Mouse (Mus musculus) kidney, embryonic 15.5 days (tissue): Measurements from ENCODE around the gene Ksr1. TPM values are rescaled to one million over a fixed set of nuclear protein-coding genes. Genes with fewer than 3 reads are reported as not detected.

Source experiments
- ATAC-seq: fragments of 200-750 bp; cut with Nextera tagmentation; replicated peaks from 2 replicates; pipeline ENCODE4 v1.8.0; 2017; ENCODE audit warnings: moderate TSS enrichment; ENCODE audit not compliant: low FRiP score
- H3K27ac ChIP-seq: fragments of 300-500 bp; sonication (generic); 2 replicates; pipeline ENCODE4 v1.5.1; 2015; ENCODE audit warnings: mild to moderate bottlenecking, inconsistent platforms
- H3K27me3 ChIP-seq: fragments of 300-500 bp; sonication (generic); 2 replicates; pipeline ENCODE4 v1.6.1; 2015; ENCODE audit warnings: inconsistent platforms
- H3K36me3 ChIP-seq: fragments of 300-500 bp; sonication (generic); 2 replicates; pipeline ENCODE4 v1.6.1; 2015; ENCODE audit warnings: inconsistent platforms
- H3K4me1 ChIP-seq: fragments of 300-500 bp; sonication (generic); 2 replicates; pipeline ENCODE4 v1.6.1; 2015; ENCODE audit warnings: inconsistent platforms
- H3K4me2 ChIP-seq: fragments of 300-500 bp; sonication (generic); 2 replicates; pipeline ENCODE4 v1.6.1; 2015; ENCODE audit warnings: moderate library complexity, mild to moderate bottlenecking, inconsistent platforms
- H3K4me3 ChIP-seq: fragments of 300-500 bp; sonication (generic); replicated peaks from 2 replicates; pipeline ENCODE4 v1.5.1; 2015; ENCODE audit warnings: mild to moderate bottlenecking, inconsistent platforms
- H3K9ac ChIP-seq: fragments of 300-500 bp; sonication (generic); 2 replicates; pipeline ENCODE4 v1.6.1; 2015; ENCODE audit warnings: mild to moderate bottlenecking, inconsistent platforms
- H3K9me3 ChIP-seq: fragments of 300-500 bp; sonication (generic); replicated peaks from 2 replicates; pipeline ENCODE4 v1.6.1; 2016; ENCODE audit warnings: inconsistent platforms
- WGBS: fragments of 180-500 bp; shearing (Covaris S2); methylation state at CpG from one replicate; pipeline ENCODE4 v1.1.7; 2015; ENCODE audit warnings: mixed read lengths; 5-methylcytosine and 5-hydroxymethylcytosine counted together
- polyA plus RNA-seq: library from polyadenylated mRNA; unstranded; fragments of >200 nt; fragmentation: Nextera tagmentation; extraction: Ambion mirVana; gene quantifications from 2 replicates; pipeline ENCODE4 v1.2.1, GENCODE M21; 2015

Gene Ksr1
- polyA plus RNA-seq: 2.6 and 3.3 TPM in 2 replicates

DNA sequence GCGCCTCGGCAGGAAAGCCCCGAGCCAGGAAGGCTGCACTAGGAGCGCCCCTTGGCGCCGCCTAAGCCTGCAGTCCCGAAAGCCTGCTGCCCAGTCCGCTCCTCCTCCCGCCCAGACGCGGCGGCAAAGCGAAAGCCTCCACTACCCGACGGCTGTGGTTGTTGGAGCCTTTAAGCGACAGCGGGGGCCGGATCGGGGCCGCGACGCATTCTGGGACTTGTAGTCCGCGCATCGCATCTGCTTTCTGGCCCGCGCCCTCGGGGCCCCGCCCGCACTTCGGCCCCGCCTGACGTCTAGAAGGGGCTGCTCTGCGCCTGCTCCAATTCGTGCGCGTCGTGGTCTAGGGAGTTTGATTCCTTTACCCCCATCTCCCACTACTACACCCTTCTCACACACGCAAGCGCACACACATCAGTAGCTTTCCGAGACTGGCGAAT is at the start of gene Ksr1:
Gene Ksr1, minus strand, starts transcription at position 77 of the 437 bp plus-strand sequence.
- H3K27ac ChIP-seq: peak within 1 kb of the TSS; percentile 90
- under 1% methylated on average over 42 of the region's 42 CpGs for WGBS
- H3K4me1 ChIP-seq: peaks cover 34% of the 10 kb centered on the region
- H3K27me3 ChIP-seq: no peaks in the 10 kb centered on the region
- ATAC-seq: peak; percentile 96
- H3K4me2 ChIP-seq: peak within 1 kb of the TSS; percentile 72
- peak within 1 kb of the TSS; percentile 75 for H3K9ac ChIP-seq
- no peaks in the 10 kb centered on the region for H3K36me3 ChIP-seq
- no peaks in the 10 kb centered on the region for H3K9me3 ChIP-seq
- H3K4me3 ChIP-seq: peak within 1 kb of the TSS; percentile 72

DNA sequence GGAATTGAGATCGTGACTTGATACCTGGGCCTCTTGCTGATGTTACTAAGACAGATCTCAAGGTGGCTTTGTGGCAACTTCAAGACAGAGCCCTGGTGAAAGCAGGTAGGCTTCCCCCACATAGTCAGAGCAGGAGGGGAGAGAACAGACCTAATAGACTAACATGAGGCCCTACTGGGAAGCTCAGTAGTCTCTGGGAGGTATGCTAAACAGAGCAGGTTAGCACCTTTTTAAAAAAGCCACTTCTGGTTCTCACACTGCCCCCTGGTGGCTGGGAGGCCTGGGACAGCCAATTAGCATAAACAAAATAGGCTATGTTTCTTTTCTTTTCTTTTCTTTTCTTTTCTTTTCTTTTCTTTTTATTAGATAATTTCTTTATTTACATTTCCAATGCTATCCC is 46.0 kb upstream of the Ksr1 start:
- WGBS: 91% methylated on average over 1 of the region's 1 CpGs
- H3K27ac ChIP-seq: no peak overlapping the region
- H3K9me3 ChIP-seq: no peaks in the 10 kb centered on the region
- H3K27me3 ChIP-seq: no peaks in the 10 kb centered on the region
- H3K9ac ChIP-seq: no peak overlapping the region
- no peaks in the 10 kb centered on the region for H3K36me3 ChIP-seq
- no peak overlapping the region for H3K4me2 ChIP-seq
- ATAC-seq: no peak
- no peak overlapping the region for H3K4me3 ChIP-seq
- H3K4me1 ChIP-seq: peaks cover 9% of the 10 kb centered on the region; the same call in 1 of the 2 replicates

DNA sequence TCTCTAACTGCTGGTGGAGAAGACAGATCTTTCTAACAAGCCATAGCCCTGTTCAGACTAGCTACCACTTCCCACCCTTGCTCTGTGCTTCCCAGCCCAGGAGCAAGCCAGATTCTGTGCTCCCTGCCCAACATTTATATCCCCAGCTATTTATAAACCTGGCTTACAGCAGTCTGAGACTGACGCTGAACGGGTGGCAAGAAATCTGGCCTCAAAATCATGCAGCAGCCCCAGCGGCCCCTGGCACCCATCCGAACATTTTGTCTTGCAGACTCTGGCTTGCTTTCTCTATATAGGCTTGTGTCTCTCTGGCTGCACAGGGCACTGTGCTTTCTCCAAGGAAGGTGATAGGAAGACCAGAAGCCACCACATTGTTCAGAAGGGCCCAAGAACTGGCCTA is 45.0 kb upstream of the Ksr1 start:
- Histone ChIP-seq H3K4me3 (no peak overlapping the region), H3K4me2 (no peak overlapping the region), H3K4me1 (no peaks in the 10 kb centered on the region), H3K36me3 (no peaks in the 10 kb centered on the region), H3K9me3 (no peaks in the 10 kb centered on the region), H3K27ac (no peak overlapping the region), H3K27me3 (no peaks in the 10 kb centered on the region), H3K9ac (no peak overlapping the region)
- ATAC-seq: no peak
- 83% methylated on average over 4 of the region's 4 CpGs for WGBS

DNA sequence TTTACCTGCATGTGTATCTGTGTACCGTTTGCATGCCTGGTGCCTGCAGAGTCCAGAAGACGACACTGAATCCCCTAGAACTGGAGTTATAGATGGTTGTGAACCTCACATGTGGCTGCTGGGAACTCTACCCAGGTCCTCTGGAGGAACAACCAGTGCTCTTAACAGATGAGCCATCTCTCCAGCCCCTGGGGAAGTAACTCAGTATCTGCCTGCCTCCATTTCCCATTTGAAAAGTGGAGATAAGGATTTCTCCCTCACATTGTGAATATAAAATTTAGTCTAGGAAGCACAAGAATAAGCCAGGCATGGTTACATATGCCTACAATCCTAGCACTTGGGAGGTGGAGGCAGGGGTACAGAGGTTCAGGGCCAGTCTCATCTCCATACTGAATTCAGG is 44.0 kb upstream of the Ksr1 start:
- no peak overlapping the region for H3K4me3 ChIP-seq
- WGBS: 89% methylated on average over 2 of the region's 2 CpGs
- ATAC-seq: no peak

DNA sequence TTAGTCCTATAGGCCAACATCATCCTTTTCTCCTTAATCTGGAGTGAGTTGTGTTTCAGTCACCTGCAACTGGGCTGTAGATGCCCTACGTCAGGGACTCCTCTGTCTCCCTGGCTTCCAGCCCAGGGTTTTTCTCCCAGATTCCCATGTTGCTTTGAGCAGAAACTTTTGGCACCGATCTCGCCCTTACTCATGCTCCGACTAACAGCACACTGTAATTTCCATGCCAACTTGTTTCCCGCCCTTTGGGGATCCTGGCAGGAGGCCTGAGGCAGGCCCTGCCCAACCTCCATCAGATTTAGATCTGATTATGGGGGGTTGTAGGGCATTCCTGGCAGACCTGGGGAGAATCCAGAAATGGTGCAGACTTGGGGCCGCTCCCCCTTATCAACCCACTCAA is 42.0 kb upstream of the Ksr1 start:
- no peaks in the 10 kb centered on the region for H3K27me3 ChIP-seq
- no peaks in the 10 kb centered on the region for H3K36me3 ChIP-seq
- no peaks in the 10 kb centered on the region for H3K4me1 ChIP-seq
- no peak overlapping the region for H3K27ac ChIP-seq
- no peak overlapping the region for H3K4me2 ChIP-seq
- H3K4me3 ChIP-seq: no peak overlapping the region
- no peak for ATAC-seq
- H3K9me3 ChIP-seq: no peaks in the 10 kb centered on the region
- H3K9ac ChIP-seq: no peak overlapping the region
- 75% methylated on average over 6 of the region's 6 CpGs for WGBS

More for the DNA sequence above, 44.0 kb upstream of the Ksr1 start:
- Histone ChIP-seq H3K9me3 (no peaks in the 10 kb centered on the region), H3K27me3 (no peaks in the 10 kb centered on the region), H3K36me3 (no peaks in the 10 kb centered on the region), H3K9ac (no peak overlapping the region), H3K27ac (no peak overlapping the region), H3K4me2 (no peak overlapping the region), H3K4me1 (no peaks in the 10 kb centered on the region)

DNA sequence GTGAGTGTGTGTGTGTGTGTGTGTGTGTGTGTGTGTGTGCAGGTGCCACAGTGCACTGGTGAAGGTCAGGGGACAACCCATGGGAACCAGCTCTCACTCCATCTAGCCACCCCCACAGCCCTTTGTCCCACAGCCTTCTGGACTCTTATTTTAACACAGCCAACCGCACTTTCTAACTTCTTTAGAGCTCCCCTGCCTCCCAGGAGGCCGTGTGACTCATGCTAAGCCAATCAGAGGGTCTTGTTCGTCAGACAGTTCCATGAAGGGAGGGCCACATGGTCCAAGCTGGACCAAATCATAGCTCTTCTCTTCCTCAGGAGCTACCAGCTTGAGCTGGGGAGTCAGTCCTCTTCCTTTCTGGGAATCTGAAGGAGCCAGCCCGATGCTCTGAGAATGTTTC is 41.1 kb upstream of the Ksr1 start:
- 67% methylated on average over 4 of the region's 4 CpGs for WGBS
- no peak overlapping the region for H3K4me3 ChIP-seq
- no peaks in the 10 kb centered on the region for H3K4me1 ChIP-seq
- ATAC-seq: no peak
- no peaks in the 10 kb centered on the region for H3K27me3 ChIP-seq
- H3K36me3 ChIP-seq: no peaks in the 10 kb centered on the region
- no peak overlapping the region for H3K27ac ChIP-seq
- H3K4me2 ChIP-seq: no peak overlapping the region
- H3K9ac ChIP-seq: no peak overlapping the region
- H3K9me3 ChIP-seq: no peaks in the 10 kb centered on the region

DNA sequence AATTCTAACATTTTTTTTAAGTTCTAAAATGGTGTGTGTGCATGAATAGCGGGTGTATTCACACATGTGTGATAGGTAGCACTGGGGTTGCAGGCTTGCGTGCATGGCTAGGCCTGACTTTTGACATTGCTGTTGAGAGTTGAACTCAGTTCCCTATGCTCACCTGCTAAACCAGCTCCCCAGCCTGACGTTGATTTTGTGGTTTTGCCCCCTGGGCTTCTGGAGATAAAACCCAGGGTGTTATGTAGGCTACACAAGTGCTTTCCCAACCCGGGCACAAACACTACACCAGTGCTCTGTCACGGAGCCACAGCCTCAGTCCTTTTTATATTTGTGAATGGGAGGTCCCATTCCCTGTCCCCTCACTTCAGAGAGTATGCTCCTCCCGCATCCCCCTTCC is 39.5 kb upstream of the Ksr1 start:
- H3K27ac ChIP-seq: no peak overlapping the region
- no peak overlapping the region for H3K9ac ChIP-seq
- H3K4me3 ChIP-seq: no peak overlapping the region
- ATAC-seq: no peak
- no peaks in the 10 kb centered on the region for H3K27me3 ChIP-seq
- no peaks in the 10 kb centered on the region for H3K4me1 ChIP-seq
- no peak overlapping the region for H3K4me2 ChIP-seq
- no peaks in the 10 kb centered on the region for H3K36me3 ChIP-seq
- no peaks in the 10 kb centered on the region for H3K9me3 ChIP-seq
- 86% methylated on average over 6 of the region's 6 CpGs for WGBS

DNA sequence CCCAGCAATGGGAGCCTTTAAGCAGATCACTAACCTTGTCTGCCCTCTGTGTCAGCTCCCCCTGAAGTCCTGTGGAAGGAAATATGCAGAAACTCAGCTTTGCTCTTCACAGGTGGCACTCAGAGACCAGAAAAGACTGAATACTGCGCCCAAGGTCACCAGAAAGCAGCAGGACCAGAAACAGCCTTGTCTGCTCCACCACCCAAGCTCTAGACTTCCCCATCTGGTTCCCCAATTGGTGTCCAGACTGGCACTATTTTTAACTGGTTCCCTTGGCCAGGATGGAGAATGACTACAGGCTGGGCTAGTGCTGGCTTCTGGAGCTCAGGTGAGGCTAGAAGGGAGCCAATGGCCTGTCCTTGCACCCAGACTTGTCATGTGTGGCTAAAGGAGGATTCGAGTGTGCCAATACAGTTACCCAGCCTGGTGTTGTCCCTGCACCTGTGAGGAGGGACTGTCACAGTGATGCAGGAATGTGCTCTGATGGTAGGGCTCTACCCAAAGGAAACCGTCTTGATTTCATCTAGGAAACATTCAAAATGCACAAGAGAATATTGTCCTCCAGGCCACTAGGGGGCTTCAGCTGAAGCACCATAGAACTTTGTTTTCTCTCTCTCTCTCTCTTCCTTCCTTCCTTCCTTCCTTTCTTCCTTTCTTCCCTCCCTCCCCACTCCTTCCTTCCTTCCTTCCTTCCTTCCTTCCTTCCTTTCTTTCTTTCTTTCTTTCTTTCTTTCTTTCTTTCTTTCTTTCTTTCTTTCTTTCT is 38.1 kb upstream of the Ksr1 start:
- Histone ChIP-seq H3K4me3 (no peak overlapping the region), H3K27me3 (no peaks in the 10 kb centered on the region), H3K9ac (no peak overlapping the region), H3K27ac (no peak overlapping the region), H3K9me3 (no peaks in the 10 kb centered on the region), H3K4me2 (no peak overlapping the region), H3K4me1 (no peaks in the 10 kb centered on the region), H3K36me3 (no peaks in the 10 kb centered on the region)
- no peak for ATAC-seq
- 84% methylated on average over 3 of the region's 3 CpGs for WGBS

DNA sequence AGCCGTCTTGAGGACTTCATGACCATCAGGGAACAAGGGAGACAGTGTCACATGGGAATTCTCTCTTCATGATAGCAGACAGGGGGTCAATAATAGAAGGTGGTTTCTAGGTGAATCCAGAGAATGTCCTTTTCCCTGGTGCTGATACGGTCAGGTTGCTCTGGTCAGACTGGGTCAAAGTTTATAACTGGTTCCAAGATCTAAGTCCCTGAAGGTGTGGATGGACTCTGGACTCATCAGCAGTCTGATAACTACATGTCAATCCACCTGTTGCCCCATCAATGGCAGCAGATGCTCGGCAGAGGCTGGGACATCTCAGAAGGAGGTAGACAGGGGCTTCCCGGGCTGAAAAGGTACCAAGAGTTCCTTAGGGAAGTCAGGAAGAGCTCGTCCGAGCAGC is 37.2 kb upstream of the Ksr1 start:
- WGBS: 91% methylated on average over 6 of the region's 6 CpGs
- ATAC-seq: no peak
- no peak overlapping the region for H3K4me2 ChIP-seq

DNA sequence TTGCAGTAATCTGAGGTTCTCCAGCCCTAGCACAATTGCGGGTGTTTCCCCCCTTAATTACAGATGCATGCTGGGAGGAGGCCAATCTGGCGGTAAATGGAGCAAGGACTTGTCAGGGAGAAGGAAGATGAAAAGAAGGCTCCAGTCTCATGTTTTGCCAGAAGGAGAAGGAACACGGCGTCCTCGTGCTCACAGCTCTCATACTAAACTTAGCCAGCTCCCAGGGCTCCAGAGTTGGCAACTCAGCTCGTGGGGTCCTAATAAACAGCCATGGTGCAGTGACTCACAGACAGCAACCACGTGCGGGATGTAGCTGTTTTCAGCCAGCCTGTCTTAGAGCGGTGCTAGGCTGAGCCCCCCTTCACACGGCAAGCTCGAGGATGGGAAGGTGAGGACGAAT is 36.7 kb upstream of the Ksr1 start:
- ATAC-seq: no peak
- 62% methylated on average over 12 of the region's 12 CpGs for WGBS
- no peaks in the 10 kb centered on the region for H3K27me3 ChIP-seq
- no peaks in the 10 kb centered on the region for H3K4me1 ChIP-seq
- no peaks in the 10 kb centered on the region for H3K36me3 ChIP-seq
- no peak overlapping the region for H3K4me3 ChIP-seq
- H3K27ac ChIP-seq: no peak overlapping the region
- H3K4me2 ChIP-seq: no peak overlapping the region
- H3K9ac ChIP-seq: no peak overlapping the region
- no peaks in the 10 kb centered on the region for H3K9me3 ChIP-seq

More for the DNA sequence above, 37.2 kb upstream of the Ksr1 start:
- no peaks in the 10 kb centered on the region for H3K36me3 ChIP-seq
- no peak overlapping the region for H3K27ac ChIP-seq
- H3K4me1 ChIP-seq: no peaks in the 10 kb centered on the region
- H3K4me3 ChIP-seq: no peak overlapping the region
- no peak overlapping the region for H3K9ac ChIP-seq
- no peaks in the 10 kb centered on the region for H3K9me3 ChIP-seq
- H3K27me3 ChIP-seq: no peaks in the 10 kb centered on the region

DNA sequence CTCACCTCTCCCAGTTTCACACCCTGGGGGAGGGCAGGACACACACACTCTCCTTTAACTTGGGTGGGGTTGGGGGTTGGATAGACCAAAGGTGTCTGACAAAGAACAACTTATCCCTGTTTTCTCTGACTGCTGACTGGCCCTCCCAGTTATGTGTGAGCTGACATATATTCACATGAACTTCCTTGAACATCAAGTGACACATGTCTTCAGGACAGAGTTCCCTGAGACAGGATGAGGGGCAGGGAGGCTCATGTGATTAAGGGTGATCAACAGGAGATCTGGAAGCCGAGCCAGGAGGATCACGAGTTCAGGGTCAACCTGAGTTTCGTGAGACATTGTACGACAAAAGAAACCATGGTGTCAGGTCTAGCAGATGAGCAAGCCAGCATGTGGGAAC is 35.7 kb upstream of the Ksr1 start:
- Histone ChIP-seq H3K4me2 (no peak overlapping the region), H3K4me3 (no peak overlapping the region), H3K27me3 (no peaks in the 10 kb centered on the region), H3K27ac (no peak overlapping the region), H3K9me3 (no peaks in the 10 kb centered on the region), H3K9ac (no peak overlapping the region), H3K36me3 (no peaks in the 10 kb centered on the region), H3K4me1 (no peaks in the 10 kb centered on the region)
- ATAC-seq: no peak
- WGBS: 90% methylated on average over 4 of the region's 4 CpGs

DNA sequence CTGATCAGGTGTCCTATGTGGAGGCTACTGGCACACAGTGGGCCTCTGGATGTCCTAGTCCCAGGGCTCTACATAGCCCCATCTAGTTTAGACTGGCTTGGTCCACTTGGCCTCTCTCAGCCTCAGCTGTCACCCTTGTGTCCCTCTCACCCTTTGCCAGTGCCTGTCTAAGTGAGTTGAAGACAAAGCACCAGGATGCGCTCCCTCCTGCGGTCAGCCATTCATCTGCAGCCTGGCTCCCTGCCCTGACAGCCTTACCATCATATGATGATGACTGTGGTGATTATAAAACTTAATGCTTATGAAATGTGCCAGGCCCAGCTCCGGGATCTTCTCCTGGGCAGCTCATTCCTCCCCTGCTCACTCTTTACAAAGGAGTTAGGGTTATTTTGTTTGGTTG is 30.5 kb upstream of the Ksr1 start:
- Histone ChIP-seq H3K9me3 (no peaks in the 10 kb centered on the region), H3K4me3 (no peak overlapping the region), H3K27ac (no peak overlapping the region), H3K4me2 (no peak overlapping the region), H3K4me1 (no peaks in the 10 kb centered on the region), H3K9ac (no peak overlapping the region), H3K27me3 (no peaks in the 10 kb centered on the region), H3K36me3 (no peaks in the 10 kb centered on the region)
- 80% methylated on average over 3 of the region's 3 CpGs for WGBS
- no peak for ATAC-seq

DNA sequence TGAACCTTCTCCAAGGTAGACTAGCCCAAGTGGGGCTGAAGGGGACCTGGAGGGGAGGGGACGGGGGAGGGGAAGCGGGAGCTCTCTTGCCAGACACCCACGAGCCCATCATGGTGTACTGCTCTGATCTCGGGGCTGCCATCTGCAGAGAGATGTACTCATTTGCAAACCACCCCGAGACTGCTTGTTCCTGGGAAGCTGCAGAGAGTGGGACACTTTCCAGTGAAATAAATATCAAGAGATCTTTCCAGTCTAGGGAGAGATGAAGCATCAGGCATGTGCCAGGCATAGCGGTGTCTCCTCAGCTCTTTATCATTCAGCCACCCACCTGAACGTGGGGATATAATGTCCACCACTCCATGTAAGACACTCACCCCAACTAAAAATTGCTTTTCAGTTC is 25.8 kb upstream of the Ksr1 start:
- H3K36me3 ChIP-seq: no peaks in the 10 kb centered on the region
- no peaks in the 10 kb centered on the region for H3K4me1 ChIP-seq
- H3K9me3 ChIP-seq: no peaks in the 10 kb centered on the region
- H3K9ac ChIP-seq: no peak overlapping the region
- WGBS: 81% methylated on average over 7 of the region's 7 CpGs
- H3K4me3 ChIP-seq: no peak overlapping the region
- no peak overlapping the region for H3K4me2 ChIP-seq
- H3K27me3 ChIP-seq: no peaks in the 10 kb centered on the region
- ATAC-seq: no peak
- no peak overlapping the region for H3K27ac ChIP-seq
